17 mouse cellular contexts compared by ENCODE assay signal in genomic region chr15:61618638-61619500, GRCm38 (mm10).
DNase-seq lines count a peak whose midpoint lies in the region; ATAC-seq lines count a peak whose summit lies in the region.
"Had no signal": no experiment of that assay in that cellular context is flagged by ENCODE, and none has a peak within 500 bp of the region (broad histone marks: within the 10 kb centered on the region; RNA-seq: fewer than 3 reads in every experiment).

No protein-coding gene starts in this region.

- H3K4me1 ChIP-seq in intestine, embryonic 15.5 days (replicated peaks): no peaks in the 10 kb centered on the region
- H3K4me1 ChIP-seq: heart, embryonic 13.5 days; hindbrain, embryonic 12.5 days; kidney, embryonic 15.5 days; midbrain, embryonic 12.5 days; neural tube, embryonic 12.5 days had no signal

- 58% methylated on average over 8 of the region's 8 CpGs for WGBS in intestine, embryonic 15.5 days

- peak; percentile 6 for DNase-seq in embryo, embryonic 10 days (ENCODE audit: low spot score)
- no peak for DNase-seq in embryo, embryonic 10.5 days (ENCODE audit: low spot score)
- DNase-seq in urinary bladder, postnatal 14 days (ENCODE audit: low spot score): peak; percentile 59
- no peak for DNase-seq in urinary bladder, adult 2 months (ENCODE audit: low spot score)
- DNase-seq in thymus, postnatal 4 days: peak; percentile 28
- no peak for DNase-seq in right cerebral cortex, postnatal 4 days
- no peak for DNase-seq in cerebellum, adult 8-10 months
- DNase-seq: cerebellum, postnatal 36 days; layer of hippocampus, postnatal 36 days; lung, postnatal 10 days; right cerebral cortex, adult 18-20 months had no signal

- no peaks in the 10 kb centered on the region for H3K36me3 ChIP-seq in intestine, embryonic 15.5 days
- H3K36me3 ChIP-seq: heart, embryonic 13.5 days; hindbrain, embryonic 12.5 days; kidney, embryonic 15.5 days; midbrain, embryonic 12.5 days; neural tube, embryonic 12.5 days had no signal

- H3K4me2 ChIP-seq in intestine, embryonic 15.5 days (replicated peaks): no peak overlapping the region
- H3K4me2 ChIP-seq: heart, embryonic 13.5 days; hindbrain, embryonic 12.5 days; kidney, embryonic 15.5 days; midbrain, embryonic 12.5 days; neural tube, embryonic 12.5 days had no signal

- no peak overlapping the region for H3K4me3 ChIP-seq in intestine, embryonic 15.5 days (replicated peaks)
- H3K4me3 ChIP-seq: heart, embryonic 13.5 days; hindbrain, embryonic 12.5 days; kidney, embryonic 15.5 days; midbrain, embryonic 12.5 days; neural tube, embryonic 12.5 days had no signal

- ATAC-seq in intestine, embryonic 15.5 days: peak; percentile 97

- H3K27ac ChIP-seq in intestine, embryonic 15.5 days: peak overlapping the region; percentile 55
- H3K27ac ChIP-seq: heart, embryonic 13.5 days; hindbrain, embryonic 12.5 days; kidney, embryonic 15.5 days; midbrain, embryonic 12.5 days; neural tube, embryonic 12.5 days had no signal

- H3K27me3 ChIP-seq in intestine, embryonic 15.5 days (replicated peaks): no peaks in the 10 kb centered on the region
- H3K27me3 ChIP-seq: heart, embryonic 13.5 days; hindbrain, embryonic 12.5 days; kidney, embryonic 15.5 days; midbrain, embryonic 12.5 days; neural tube, embryonic 12.5 days had no signal

- no peak overlapping the region for H3K9ac ChIP-seq in intestine, embryonic 15.5 days
- H3K9ac ChIP-seq: heart, embryonic 13.5 days; hindbrain, embryonic 12.5 days; kidney, embryonic 15.5 days; midbrain, embryonic 12.5 days; neural tube, embryonic 12.5 days had no signal

- no peaks in the 10 kb centered on the region for H3K9me3 ChIP-seq in intestine, embryonic 15.5 days
- H3K9me3 ChIP-seq: heart, embryonic 13.5 days; hindbrain, embryonic 12.5 days; kidney, embryonic 15.5 days; midbrain, embryonic 12.5 days; neural tube, embryonic 12.5 days had no signal

Comparison
In these comparisons a context has a peak if more than half of its experiments do, and no peak if none do; other contexts are left out.
1. DNase-seq: peak in embryo, embryonic 10 days (single experiment), urinary bladder, postnatal 14 days (single experiment) and thymus, postnatal 4 days (single experiment); none in embryo, embryonic 10.5 days (single experiment), urinary bladder, adult 2 months (single experiment), right cerebral cortex, postnatal 4 days (single experiment) and cerebellum, adult 8-10 months (single experiment).